ENCODE assay signal across 19 mouse cellular contexts in genomic region chr19:44798731-44799130, GRCm38 (mm10). TPM values are rescaled to one million over a fixed set of nuclear protein-coding genes. Genes with fewer than 3 reads are reported as not detected.
DNase-seq lines count a peak whose midpoint lies in the region; ATAC-seq and TF ChIP-seq lines count a peak whose summit lies in the region.
"Had no signal": no experiment of that assay in that cellular context is flagged by ENCODE, and none has a peak within 500 bp of the region (broad histone marks: within the 10 kb centered on the region; RNA-seq: fewer than 3 reads in every experiment).

No protein-coding gene starts in this region.

- no peak for TF ChIP-seq CTCF in kidney, postnatal 0 days (IDR thresholded peaks at IDR 0.05; ENCODE audit: low read depth)

- H3K36me3 ChIP-seq in kidney, embryonic 14.5 days (ENCODE audit: control insufficient read depth, insufficient read depth, low read length) = peaks cover 53% of the 10 kb centered on the region
- 0 out of 2 replicates have a peak, but pooled peaks cover 7% of the 10 kb centered on the region for H3K36me3 ChIP-seq in kidney, postnatal 0 days (ENCODE audit: insufficient read depth, low read length)
- H3K36me3 ChIP-seq: embryonic facial prominence, embryonic 12.5 days; heart, embryonic 15.5 days had no signal

- 75% methylated on average over 6 of the region's 6 CpGs for WGBS in kidney, embryonic 14.5 days
- WGBS in kidney, postnatal 0 days = 48% methylated on average over 6 of the region's 6 CpGs

- H3K4me2 ChIP-seq in kidney, embryonic 14.5 days (replicated peaks; ENCODE audit: low read depth, low read length) = no peak overlapping the region
- H3K4me2 ChIP-seq in kidney, postnatal 0 days (ENCODE audit: low read length) = no peak overlapping the region
- H3K4me2 ChIP-seq: embryonic facial prominence, embryonic 12.5 days; heart, embryonic 11.5 days; heart, embryonic 15.5 days had no signal

- no peak overlapping the region for H3K27ac ChIP-seq in kidney, embryonic 14.5 days (ENCODE audit: low read depth, low read length)
- H3K27ac ChIP-seq in kidney, postnatal 0 days = peak overlapping the region; percentile 34; the same call in 1 of the 2 replicates
- H3K27ac ChIP-seq: embryonic facial prominence, embryonic 12.5 days; heart, adult 2 months; heart, embryonic 15.5 days had no signal

- ATAC-seq in kidney, embryonic 14.5 days (ENCODE audit: low FRiP score, low TSS enrichment) = no peak
- no peak for ATAC-seq in kidney, postnatal 0 days (replicated peaks; ENCODE audit: low FRiP score, low read depth)
- no peak for ATAC-seq in cerebellum, adult (ENCODE audit: insufficient number of reproducible peaks, low FRiP score, low TSS enrichment)
- ATAC-seq: forebrain, embryonic 16.5 days had no signal

- DNase-seq in kidney, adult 11 months = peak; percentile 50
- DNase-seq in kidney, adult 9 months = peak; percentile 75
- no peak for DNase-seq in kidney, postnatal 0 days (ENCODE audit: low spot score)
- DNase-seq in kidney, postnatal 36 days = peak; percentile 58 to 71
- DNase-seq in ovary, postnatal 10 days (ENCODE audit: low spot score) = no peak
- DNase-seq: adrenal gland, adult 2 months; adrenal gland, postnatal 36 days; cerebellum, adult 11 months; cerebellum, adult 9-10 months; cerebellum, postnatal 25 days; gastrocnemius, postnatal 14 days; heart, adult 2 months; heart, postnatal 14 days had no signal

- H3K27me3 ChIP-seq in kidney, embryonic 14.5 days (ENCODE audit: control insufficient read depth, insufficient read depth, low read length) = no peaks in the 10 kb centered on the region
- H3K27me3 ChIP-seq in kidney, postnatal 0 days (ENCODE audit: insufficient read depth, low read length) = no peaks in the 10 kb centered on the region
- H3K27me3 ChIP-seq: embryonic facial prominence, embryonic 12.5 days had no signal

- no peaks in the 10 kb centered on the region for H3K9me3 ChIP-seq in kidney, embryonic 14.5 days (ENCODE audit: control insufficient read depth, low read length)
- no peaks in the 10 kb centered on the region for H3K9me3 ChIP-seq in kidney, postnatal 0 days (replicated peaks; ENCODE audit: low read length)
- H3K9me3 ChIP-seq: embryonic facial prominence, embryonic 12.5 days; heart, embryonic 15.5 days had no signal

- no peak overlapping the region for H3K4me3 ChIP-seq in kidney, embryonic 14.5 days (ENCODE audit: low read length)
- no peak overlapping the region for H3K4me3 ChIP-seq in kidney, postnatal 0 days (replicated peaks; ENCODE audit: low read depth, low read length)
- H3K4me3 ChIP-seq: embryonic facial prominence, embryonic 12.5 days; heart, adult 2 months; heart, embryonic 15.5 days had no signal

- H3K9ac ChIP-seq in kidney, embryonic 14.5 days (ENCODE audit: low read depth, low read length) = no peak overlapping the region
- no peak overlapping the region for H3K9ac ChIP-seq in kidney, postnatal 0 days (ENCODE audit: low read depth, low read length)
- H3K9ac ChIP-seq: embryonic facial prominence, embryonic 12.5 days; heart, embryonic 15.5 days had no signal

- peaks cover 30% of the 10 kb centered on the region for H3K4me1 ChIP-seq in kidney, embryonic 14.5 days (ENCODE audit: control insufficient read depth, insufficient read depth, low read length)
- peaks cover 18% of the 10 kb centered on the region for H3K4me1 ChIP-seq in kidney, postnatal 0 days (replicated peaks; ENCODE audit: insufficient read depth, low read length)
- H3K4me1 ChIP-seq: heart, embryonic 15.5 days had no signal

RNA-seq across cellular contexts. Expression of gene Pax2, which starts 42.9 kb away (rescaled TPM):
- 43.3 and 55.9 TPM in 2 replicates for polyA plus RNA-seq in kidney, embryonic 14.5 days (2014; fragmentation: Nextera tagmentation; extraction: Ambion mirVana)
- polyA plus RNA-seq in kidney, postnatal 0 days (2015; fragmentation: Nextera tagmentation; extraction: Ambion mirVana) = 27.4 and 29.6 TPM in 2 replicates
- polyA plus RNA-seq: adrenal gland, adult 2 months; forebrain, embryonic 16.5 days; heart, adult 2 months; heart, embryonic 11.5 days; heart, embryonic 15.5 days had no signal

Comparison
In these comparisons a context has a peak if more than half of its experiments do, and no peak if none do; other contexts are left out.
1. DNase-seq: peak in kidney, adult 11 months (single experiment), kidney, adult 9 months (single experiment) and kidney, postnatal 36 days (2 of 2); none in kidney, postnatal 0 days (single experiment) and ovary, postnatal 10 days (single experiment).